Mouse (Mus musculus): Measurements from ENCODE around the gene Cdc25b.

- TF ChIP-seq EP300 (IDR thresholded peaks at IDR 0.05; ENCODE audit: low read depth) (no peak), CTCF (IDR thresholded peaks at IDR 0.05; ENCODE audit: low read depth) (no peak)
Observed at GRCm38 (mm10) chr2:131166172-131166571, 20.6 kb upstream of the Cdc25b start.

Data from liver, embryonic 14.5 days (tissue).